In the genomic region with DNA sequence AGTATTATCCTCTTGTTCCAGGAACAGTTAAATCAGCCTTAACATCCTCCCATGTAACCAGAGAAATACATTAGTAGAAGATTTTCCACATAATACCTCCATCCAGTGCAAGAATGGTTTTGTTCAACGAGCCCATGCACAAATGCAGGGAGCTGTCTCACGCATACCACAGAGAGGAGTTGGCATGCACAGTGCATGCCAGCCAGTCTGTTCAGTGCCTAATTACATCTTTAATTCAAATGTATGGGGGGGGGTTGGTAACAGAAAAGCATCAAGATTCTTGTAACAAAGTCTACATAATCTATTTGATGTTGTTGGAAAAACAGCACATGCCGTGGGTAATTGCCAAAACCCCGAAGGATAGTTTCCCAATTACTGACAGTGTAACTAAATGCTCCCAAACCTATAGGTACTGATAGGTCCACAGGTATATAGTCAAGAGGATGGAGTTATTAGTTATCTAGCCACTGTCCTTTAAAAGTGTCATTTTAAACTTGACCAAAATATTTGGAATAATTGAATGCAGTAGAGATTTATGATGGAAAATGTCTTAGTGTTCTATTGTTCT, we compare ENCODE assay signal across 30 mouse cellular contexts.
DNase-seq lines count a peak whose midpoint lies in the region; ATAC-seq and TF ChIP-seq lines count a peak whose summit lies in the region.
"Had no signal": no experiment of that assay in that cellular context is flagged by ENCODE, and none has a peak within 500 bp of the region (broad histone marks: within the 10 kb centered on the region; RNA-seq: fewer than 3 reads in every experiment).

No protein-coding gene starts in this region.

- H3K9me3 ChIP-seq in forebrain, embryonic 15.5 days: no peaks in the 10 kb centered on the region
- H3K9me3 ChIP-seq in forebrain, embryonic 11.5 days (ENCODE audit: control insufficient read depth, low read length): no peaks in the 10 kb centered on the region
- no peaks in the 10 kb centered on the region for H3K9me3 ChIP-seq in hindbrain, embryonic 14.5 days (ENCODE audit: control insufficient read depth, low read length)
- no peaks in the 10 kb centered on the region for H3K9me3 ChIP-seq in hindbrain, embryonic 10.5 days
- no peaks in the 10 kb centered on the region for H3K9me3 ChIP-seq in forebrain, embryonic 16.5 days (ENCODE audit: control insufficient read depth, low read length)
- H3K9me3 ChIP-seq: embryonic facial prominence, embryonic 10.5 days; embryonic facial prominence, embryonic 13.5 days; heart, embryonic 12.5 days; heart, embryonic 15.5 days; hindbrain, embryonic 12.5 days had no signal

- H3K4me2 ChIP-seq in forebrain, embryonic 15.5 days (replicated peaks): no peak overlapping the region
- no peak overlapping the region for H3K4me2 ChIP-seq in forebrain, embryonic 11.5 days (ENCODE audit: low read depth, low read length, severe bottlenecking)
- H3K4me2 ChIP-seq in hindbrain, embryonic 14.5 days (replicated peaks): no peak overlapping the region
- H3K4me2 ChIP-seq in forebrain, embryonic 16.5 days (ENCODE audit: low read length): no peak overlapping the region
- H3K4me2 ChIP-seq: embryonic facial prominence, embryonic 13.5 days; heart, embryonic 12.5 days; heart, embryonic 15.5 days; hindbrain, embryonic 12.5 days had no signal

- no peak overlapping the region for H3K4me3 ChIP-seq in forebrain, embryonic 15.5 days
- no peak overlapping the region for H3K4me3 ChIP-seq in forebrain, embryonic 11.5 days (ENCODE audit: low read depth, low read length)
- H3K4me3 ChIP-seq in hindbrain, embryonic 14.5 days (replicated peaks; ENCODE audit: low read length): no peak overlapping the region
- no peak overlapping the region for H3K4me3 ChIP-seq in hindbrain, embryonic 10.5 days
- H3K4me3 ChIP-seq in forebrain, embryonic 16.5 days (replicated peaks; ENCODE audit: low read length): no peak overlapping the region
- H3K4me3 ChIP-seq: embryonic facial prominence, embryonic 10.5 days; embryonic facial prominence, embryonic 13.5 days; erythroblast, embryonic 14.5 days; gastrocnemius, adult 2 months; heart, embryonic 12.5 days; heart, embryonic 15.5 days; hindbrain, embryonic 12.5 days had no signal

- peak; percentile 95 for ATAC-seq in forebrain, embryonic 15.5 days (replicated peaks)
- no peak for ATAC-seq in forebrain, embryonic 11.5 days (replicated peaks; ENCODE audit: low FRiP score)
- ATAC-seq in hindbrain, embryonic 14.5 days (ENCODE audit: low FRiP score): peak; percentile 74; the same call in 1 of the 2 replicates
- peak; percentile 97 for ATAC-seq in forebrain, embryonic 16.5 days
- ATAC-seq: activated CD4-positive, CD25-positive, alpha-beta regulatory T cell, adult 4 months; CD4-positive, CD25-positive, alpha-beta regulatory T cell, adult 4 months; intestine, postnatal 0 days had no signal

- 29% methylated on average over 4 of the region's 4 CpGs for WGBS in forebrain, embryonic 15.5 days
- 87% methylated on average over 4 of the region's 4 CpGs for WGBS in forebrain, embryonic 11.5 days
- WGBS in hindbrain, embryonic 14.5 days: 70% methylated on average over 4 of the region's 4 CpGs
- WGBS in hindbrain, embryonic 10.5 days: 97% methylated on average over 4 of the region's 4 CpGs
- WGBS in forebrain, embryonic 16.5 days: 23% methylated on average over 4 of the region's 4 CpGs

- DNase-seq in forebrain, embryonic 11.5 days (ENCODE audit: low spot score): no peak
- DNase-seq in hindbrain, embryonic 14.5 days (ENCODE audit: low spot score): no peak
- DNase-seq in hindbrain, embryonic 10.5 days (ENCODE audit: low spot score): no peak
- peak; percentile 85 for DNase-seq in brain, embryonic 14.5 days (ENCODE audit: low read depth)
- DNase-seq in cerebellum, postnatal 10 days: no peak
- no peak for DNase-seq in ovary, postnatal 14 days (ENCODE audit: low spot score)
- DNase-seq: adrenal gland, adult 8-10 months; adrenal gland, postnatal 25 days; cerebellum, adult 11 months; cerebellum, adult 2 months; cerebellum, adult 9-11 months; cerebellum, postnatal 36 days; embryo, embryonic 11 days; gastrocnemius, adult 2 months; gastrocnemius, postnatal 14 days; heart, adult 18-20 months; heart, postnatal 14 days; heart, postnatal 4 days; kidney, adult 2 months had no signal

- peak overlapping the region; percentile 52 for H3K27ac ChIP-seq in forebrain, embryonic 15.5 days (replicated peaks)
- no peak overlapping the region for H3K27ac ChIP-seq in forebrain, embryonic 11.5 days (ENCODE audit: low read depth, low read length)
- 0 out of 2 replicates have a peak overlapping the region, but pooled peaks have one; percentile 29 for H3K27ac ChIP-seq in hindbrain, embryonic 14.5 days
- no peak overlapping the region for H3K27ac ChIP-seq in hindbrain, embryonic 10.5 days
- H3K27ac ChIP-seq in forebrain, embryonic 16.5 days (ENCODE audit: low read length): no peak overlapping the region
- H3K27ac ChIP-seq: embryonic facial prominence, embryonic 10.5 days; embryonic facial prominence, embryonic 13.5 days; gastrocnemius, adult 2 months; heart, embryonic 15.5 days; hindbrain, embryonic 12.5 days had no signal

- no peaks in the 10 kb centered on the region for H3K27me3 ChIP-seq in forebrain, embryonic 15.5 days
- H3K27me3 ChIP-seq in forebrain, embryonic 11.5 days (ENCODE audit: control insufficient read depth, insufficient read depth, low read length): no peaks in the 10 kb centered on the region
- H3K27me3 ChIP-seq in hindbrain, embryonic 14.5 days (ENCODE audit: control insufficient read depth, insufficient read depth, low read length): no peaks in the 10 kb centered on the region
- H3K27me3 ChIP-seq in hindbrain, embryonic 10.5 days (ENCODE audit: insufficient read depth, poor library complexity, severe bottlenecking): no peaks in the 10 kb centered on the region
- H3K27me3 ChIP-seq in forebrain, embryonic 16.5 days (replicated peaks; ENCODE audit: control insufficient read depth, insufficient read depth, low read length): no peaks in the 10 kb centered on the region
- H3K27me3 ChIP-seq: embryonic facial prominence, embryonic 13.5 days; heart, embryonic 12.5 days; heart, embryonic 15.5 days; hindbrain, embryonic 12.5 days had no signal

- no peak for TF ChIP-seq CTCF in brain, embryonic 14.5 days (IDR thresholded peaks at IDR 0.05; ENCODE audit: borderline replicate concordance, extremely low read depth, insufficient read depth, insufficient read length)

- H3K4me1 ChIP-seq in forebrain, embryonic 15.5 days: peaks cover 12% of the 10 kb centered on the region
- no peaks in the 10 kb centered on the region for H3K4me1 ChIP-seq in forebrain, embryonic 11.5 days (replicated peaks; ENCODE audit: control insufficient read depth, insufficient read depth, low read length)
- H3K4me1 ChIP-seq in hindbrain, embryonic 14.5 days (replicated peaks; ENCODE audit: control insufficient read depth, insufficient read depth, low read length): no peaks in the 10 kb centered on the region
- no peaks in the 10 kb centered on the region for H3K4me1 ChIP-seq in hindbrain, embryonic 10.5 days (replicated peaks)
- peaks cover 4% of the 10 kb centered on the region for H3K4me1 ChIP-seq in forebrain, embryonic 16.5 days (replicated peaks; ENCODE audit: control insufficient read depth, insufficient read depth, low read length)
- H3K4me1 ChIP-seq: embryonic facial prominence, embryonic 10.5 days; embryonic facial prominence, embryonic 13.5 days; heart, embryonic 12.5 days; heart, embryonic 15.5 days; hindbrain, embryonic 12.5 days had no signal

- no peak for TF ChIP-seq POLR2A in brain, embryonic 14.5 days (IDR thresholded peaks at IDR 0.05; ENCODE audit: borderline replicate concordance, extremely low read depth, insufficient read depth, insufficient read length, poor library complexity, severe bottlenecking)

- H3K9ac ChIP-seq in forebrain, embryonic 15.5 days (replicated peaks): no peak overlapping the region
- H3K9ac ChIP-seq in forebrain, embryonic 11.5 days (ENCODE audit: low read length): no peak overlapping the region
- H3K9ac ChIP-seq in hindbrain, embryonic 14.5 days: no peak overlapping the region
- H3K9ac ChIP-seq in forebrain, embryonic 16.5 days (replicated peaks; ENCODE audit: low read depth, low read length): no peak overlapping the region
- H3K9ac ChIP-seq: embryonic facial prominence, embryonic 13.5 days; heart, embryonic 12.5 days; heart, embryonic 15.5 days; hindbrain, embryonic 12.5 days had no signal

- H3K36me3 ChIP-seq in forebrain, embryonic 15.5 days: no peaks in the 10 kb centered on the region
- H3K36me3 ChIP-seq in forebrain, embryonic 11.5 days (ENCODE audit: control insufficient read depth, insufficient read depth, low read length): no peaks in the 10 kb centered on the region
- H3K36me3 ChIP-seq in hindbrain, embryonic 14.5 days (replicated peaks; ENCODE audit: control insufficient read depth, insufficient read depth): no peaks in the 10 kb centered on the region
- H3K36me3 ChIP-seq in hindbrain, embryonic 10.5 days: no peaks in the 10 kb centered on the region
- H3K36me3 ChIP-seq in forebrain, embryonic 16.5 days (ENCODE audit: control insufficient read depth, insufficient read depth): no peaks in the 10 kb centered on the region; the same call in 1 of the 2 replicates
- H3K36me3 ChIP-seq: embryonic facial prominence, embryonic 10.5 days; embryonic facial prominence, embryonic 13.5 days; heart, embryonic 12.5 days; heart, embryonic 15.5 days; hindbrain, embryonic 12.5 days had no signal

Comparison
In these comparisons a context has a peak if more than half of its experiments do, and no peak if none do; other contexts are left out.
1. H3K27ac ChIP-seq: peak in forebrain, embryonic 15.5 days (single experiment) and hindbrain, embryonic 14.5 days (single experiment); none in forebrain, embryonic 11.5 days (single experiment), hindbrain, embryonic 10.5 days (single experiment) and forebrain, embryonic 16.5 days (single experiment).